Mouse (Mus musculus) ES-Bruce4 (cell line): ENCODE data around the gene L1cam.

Source experiments
- CTCF ChIP-seq: IDR thresholded peaks from one replicate; pipeline ENCODE4 v1.8.1; 2011; ENCODE audit warnings: low read depth, low read length
- EP300 ChIP-seq: IDR thresholded peaks from 2 replicates; pipeline ENCODE4 v1.6.1; 2011; ENCODE audit warnings: low read depth, low read length; ENCODE audit not compliant: insufficient read depth
- POLR2A ChIP-seq: IDR thresholded peaks from one replicate; pipeline ENCODE4 v1.8.1; 2011; ENCODE audit warnings: low read length; ENCODE audit not compliant: insufficient read depth

- TF ChIP-seq EP300 (no peak), CTCF (no peak), POLR2A (no peak)
Measured at GRCm38 (mm10) chrX:73916945-73917344, 21.0 kb upstream of the L1cam start.
